Mouse (Mus musculus): ENCODE measurements around the gene Myadml2.

Gene Myadml2

DNA sequence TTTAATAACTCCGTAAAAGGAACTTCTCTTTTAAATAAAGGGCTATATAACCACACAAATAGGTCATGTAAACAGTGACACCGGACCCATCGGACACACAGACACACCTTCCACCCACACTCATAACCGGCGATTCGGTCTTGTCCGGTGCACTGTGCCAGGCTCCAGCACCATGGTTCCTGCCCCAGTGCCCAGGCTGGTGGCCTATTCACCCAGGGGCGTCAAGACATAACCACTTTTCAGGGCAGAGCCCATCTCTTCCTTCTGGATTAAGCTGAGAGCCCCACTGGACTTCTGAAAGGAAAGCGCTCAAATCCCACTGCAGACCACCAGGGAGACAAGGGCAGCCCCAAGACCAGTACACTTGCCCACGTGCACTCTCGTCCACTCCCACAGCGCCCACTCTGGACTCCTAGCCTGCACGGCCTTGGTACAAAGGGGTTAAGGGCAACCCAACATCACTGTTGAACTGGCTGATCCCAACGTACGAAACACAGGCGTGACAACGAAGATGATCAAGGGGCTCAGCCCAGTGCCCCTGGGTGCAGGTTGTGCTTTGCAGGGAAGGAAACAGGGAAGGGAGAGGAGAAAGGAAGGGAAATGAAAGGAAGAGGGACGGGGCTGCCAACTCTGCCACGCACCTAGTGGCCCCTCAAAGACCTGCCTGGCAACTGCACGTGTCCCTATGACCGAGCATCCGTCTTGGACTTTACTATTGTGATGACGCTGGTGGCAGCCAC, 19.2 kb downstream of the Myadml2 start:
- H3K36me3 ChIP-seq (ENCODE audit: control insufficient read depth, insufficient read depth, low read length, poor library complexity, severe bottlenecking): no peaks in the 10 kb centered on the region
- no peak for DNase-seq (ENCODE audit: low read depth, low spot score)

DNA sequence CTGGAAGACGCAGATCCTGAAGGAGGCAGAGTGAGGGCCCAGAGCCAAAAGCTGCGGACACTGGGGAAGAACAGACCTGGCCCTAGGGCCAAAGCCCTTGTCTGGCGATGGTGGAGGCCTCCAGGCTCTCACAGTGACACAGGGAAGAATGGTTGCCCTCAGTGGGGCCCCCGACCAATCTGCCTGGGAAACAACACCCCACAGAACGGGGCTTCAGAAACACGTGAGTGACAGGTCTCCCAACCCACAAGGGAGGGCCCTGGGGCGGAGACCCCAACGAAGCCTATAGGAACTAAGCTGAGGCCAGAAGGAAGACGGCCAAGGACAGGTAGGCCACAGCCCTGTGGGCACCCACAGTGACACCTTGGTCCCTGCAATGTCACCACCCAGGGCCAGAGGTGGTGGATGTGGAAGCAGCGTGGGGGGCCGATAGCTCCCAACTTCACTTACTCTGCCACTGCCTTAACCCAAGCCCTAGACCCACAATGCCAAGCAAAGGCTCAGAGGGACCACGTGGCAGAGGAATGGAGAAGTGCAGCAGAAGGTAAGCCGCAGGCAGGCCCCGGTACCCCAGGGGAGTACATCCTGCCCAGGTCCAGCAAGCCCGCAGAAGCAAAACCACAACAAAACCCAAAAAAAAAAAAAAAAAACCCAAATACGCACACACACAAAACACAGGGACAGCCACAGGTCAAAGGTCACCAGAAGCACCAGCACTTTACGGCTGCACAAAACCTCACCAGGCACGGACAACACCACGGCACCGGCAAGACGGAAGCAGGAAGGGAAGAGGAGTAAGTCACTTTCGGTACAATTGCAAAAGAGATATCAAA, 20.3 kb downstream of the Myadml2 start:
- Histone ChIP-seq H3K36me3 (ENCODE audit: control insufficient read depth, insufficient read depth, low read length, poor library complexity, severe bottlenecking) (no peaks in the 10 kb centered on the region; the same call in 1 of the 2 replicates), H3K27me3 (ENCODE audit: control insufficient read depth, insufficient read depth, low read length, poor library complexity, severe bottlenecking) (no peaks in the 10 kb centered on the region)
- peak; percentile 85 for DNase-seq (ENCODE audit: low read depth, low spot score)

More for the DNA sequence above, 19.2 kb downstream of the Myadml2 start:
- no peaks in the 10 kb centered on the region for H3K27me3 ChIP-seq (ENCODE audit: control insufficient read depth, insufficient read depth, low read length, poor library complexity, severe bottlenecking)

DNA sequence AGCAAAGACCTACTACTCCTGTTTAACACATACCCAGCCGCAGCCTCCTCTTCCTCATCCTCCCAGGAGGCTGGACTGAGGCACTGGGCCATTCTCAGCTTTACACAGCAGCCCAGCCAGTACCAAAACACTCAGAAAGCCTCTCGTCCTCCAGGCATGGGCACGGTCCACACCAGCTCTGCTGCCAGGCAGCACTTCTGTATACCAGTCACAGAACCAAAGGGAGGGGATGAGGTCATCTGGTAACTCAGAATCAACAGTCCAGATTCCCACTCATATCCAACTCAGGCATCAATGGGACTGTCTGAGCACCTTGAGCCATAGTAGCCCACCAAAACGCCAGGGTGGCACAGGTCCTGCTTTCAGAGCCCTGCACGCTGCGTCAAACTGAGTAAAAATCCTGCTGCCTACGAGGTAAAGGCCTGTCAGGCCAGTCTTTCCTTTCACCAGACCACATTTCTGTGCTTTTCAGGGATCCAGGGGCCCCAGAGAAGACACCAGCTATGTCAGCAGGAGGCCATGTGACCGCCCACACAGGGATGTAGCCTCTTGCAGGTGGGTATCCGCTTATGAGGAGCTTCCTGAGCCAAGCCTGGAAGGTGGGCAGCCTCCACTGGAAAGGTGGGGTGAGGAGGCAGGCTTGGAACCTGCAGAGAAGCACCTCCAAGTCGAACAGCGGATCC, 21.0 kb downstream of the Myadml2 start:
- peaks cover under 1% of the 10 kb centered on the region for H3K36me3 ChIP-seq (ENCODE audit: control insufficient read depth, insufficient read depth, low read length, poor library complexity, severe bottlenecking)
- H3K27me3 ChIP-seq (ENCODE audit: control insufficient read depth, insufficient read depth, low read length, poor library complexity, severe bottlenecking): no peaks in the 10 kb centered on the region
- DNase-seq (ENCODE audit: low read depth, low spot score): no peak

DNA sequence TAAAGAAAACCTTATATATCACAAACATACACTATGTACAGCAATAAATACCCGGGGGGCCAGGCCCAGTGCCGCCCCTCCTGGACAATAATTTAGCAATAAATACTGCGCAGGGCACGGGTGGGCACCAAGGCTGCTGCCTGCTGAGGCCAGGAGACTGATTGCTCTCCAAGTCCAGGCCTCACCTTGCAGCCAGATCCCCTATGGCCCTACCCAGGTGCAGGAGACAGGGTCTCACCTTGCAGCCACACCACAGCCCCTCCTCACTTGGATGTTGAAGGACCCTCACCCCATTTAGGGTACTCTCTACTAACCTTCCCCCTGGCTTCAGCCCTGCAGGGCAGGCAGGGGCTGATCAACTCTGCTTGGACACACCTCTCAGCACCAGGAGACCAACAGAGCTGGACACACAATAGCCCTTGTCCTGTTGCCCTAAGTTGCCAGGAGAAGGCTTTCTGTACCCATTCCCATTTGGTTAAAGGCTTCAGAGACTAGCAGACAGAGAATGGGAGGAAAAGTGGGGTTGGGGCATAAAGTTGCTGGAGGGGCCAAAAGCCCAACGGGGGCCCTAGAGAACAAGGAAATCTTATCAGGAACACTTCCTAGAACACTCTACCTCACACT, 22.7 kb downstream of the Myadml2 start, which contains the start of gene Sirt7:
Gene Sirt7, minus strand, starts transcription at position 89 of the 624 bp plus-strand sequence.
- no peak for DNase-seq (ENCODE audit: low read depth, low spot score)
- Histone ChIP-seq H3K27me3 (ENCODE audit: control insufficient read depth, insufficient read depth, low read length, poor library complexity, severe bottlenecking) (no peaks in the 10 kb centered on the region), H3K36me3 (ENCODE audit: control insufficient read depth, insufficient read depth, low read length, poor library complexity, severe bottlenecking) (peaks cover 8% of the 10 kb centered on the region)

DNA sequence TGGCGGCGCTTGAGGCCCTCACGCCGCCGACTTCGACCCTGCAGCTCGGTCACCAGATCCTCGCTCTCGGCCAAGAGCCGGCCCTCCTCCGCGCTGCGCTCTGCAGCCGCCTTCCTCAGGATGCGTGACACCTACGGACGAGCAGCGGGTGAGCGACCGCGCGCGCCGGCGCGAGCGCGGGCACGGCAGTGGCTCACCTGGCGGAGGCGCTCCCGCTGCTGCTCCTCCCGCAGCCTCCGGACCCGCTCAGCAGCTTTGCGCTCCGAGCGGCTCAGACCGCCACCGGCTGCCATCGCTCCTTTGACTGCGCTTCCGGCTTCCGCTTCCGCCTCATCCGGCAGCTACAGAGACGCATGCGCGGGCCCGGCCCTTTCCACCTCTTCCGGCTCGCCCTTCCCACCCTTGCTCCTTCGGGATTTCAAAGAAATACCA, 23.3 kb downstream of the Myadml2 start:
- DNase-seq (ENCODE audit: low read depth, low spot score): peak; percentile 85
- peaks cover 8% of the 10 kb centered on the region for H3K36me3 ChIP-seq (ENCODE audit: control insufficient read depth, insufficient read depth, low read length, poor library complexity, severe bottlenecking)
- no peaks in the 10 kb centered on the region for H3K27me3 ChIP-seq (ENCODE audit: control insufficient read depth, insufficient read depth, low read length, poor library complexity, severe bottlenecking)

DNA sequence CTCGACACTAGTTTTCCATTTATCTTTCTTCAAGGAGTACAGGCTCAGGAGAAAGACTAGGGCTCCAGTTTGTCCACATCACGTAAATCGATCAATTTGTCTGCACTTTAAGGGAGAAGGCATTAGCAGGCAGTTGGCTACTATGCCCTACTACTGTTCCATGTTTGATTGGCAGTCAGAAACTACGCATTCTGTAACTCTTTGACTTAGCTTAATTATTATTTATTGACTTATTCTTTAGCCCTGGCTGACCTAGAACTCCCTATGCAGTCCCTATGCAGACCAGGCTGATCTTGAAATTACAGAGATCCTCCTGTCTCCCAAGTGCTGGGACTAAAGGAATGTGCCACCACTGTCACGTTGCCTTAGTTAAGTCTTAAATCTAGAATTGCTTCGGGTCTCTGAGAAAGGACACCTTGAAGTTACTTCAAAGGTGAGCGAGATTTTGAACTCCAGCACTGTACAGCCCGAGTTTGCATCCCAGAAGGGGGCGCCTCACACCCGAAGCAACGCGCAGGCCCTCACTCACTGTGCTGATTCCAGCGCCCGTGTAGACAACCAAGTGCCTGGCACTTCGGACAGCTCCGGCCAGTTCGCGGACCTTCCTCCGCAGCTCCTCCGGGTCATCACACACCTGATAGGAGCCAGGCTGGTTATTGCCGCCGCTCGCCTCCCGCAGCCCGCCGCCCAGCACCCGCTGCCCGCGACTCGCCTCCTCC, 23.8 kb downstream of the Myadml2 start:
- Histone ChIP-seq H3K27me3 (ENCODE audit: control insufficient read depth, insufficient read depth, low read length, poor library complexity, severe bottlenecking) (no peaks in the 10 kb centered on the region), H3K36me3 (ENCODE audit: control insufficient read depth, insufficient read depth, low read length, poor library complexity, severe bottlenecking) (peaks cover 8% of the 10 kb centered on the region)
- DNase-seq (ENCODE audit: low read depth, low spot score): peak; percentile 79

DNA sequence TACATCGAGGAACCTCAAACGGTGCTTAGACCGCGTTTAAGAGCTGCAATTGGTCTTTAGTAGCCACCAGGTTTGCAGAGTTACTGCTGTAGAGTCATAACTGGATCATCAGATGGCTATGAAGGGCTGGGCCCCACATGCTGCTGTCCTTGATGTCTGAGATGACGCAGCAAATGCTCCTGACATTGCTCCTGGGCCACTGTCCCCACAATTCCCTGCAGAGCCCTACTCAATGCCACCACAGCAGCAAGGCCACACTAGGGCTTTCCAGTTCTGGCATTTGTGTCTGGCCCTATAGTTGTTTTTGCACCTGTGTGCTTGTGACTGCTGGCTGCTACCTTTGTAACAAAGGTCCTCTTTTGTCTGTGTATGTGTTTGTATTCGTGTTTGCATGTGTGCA, 25.2 kb downstream of the Myadml2 start:
- Histone ChIP-seq H3K36me3 (ENCODE audit: control insufficient read depth, insufficient read depth, low read length, poor library complexity, severe bottlenecking) (peaks cover 8% of the 10 kb centered on the region), H3K27me3 (ENCODE audit: control insufficient read depth, insufficient read depth, low read length, poor library complexity, severe bottlenecking) (no peaks in the 10 kb centered on the region)
- no peak for DNase-seq (ENCODE audit: low read depth, low spot score)

DNA sequence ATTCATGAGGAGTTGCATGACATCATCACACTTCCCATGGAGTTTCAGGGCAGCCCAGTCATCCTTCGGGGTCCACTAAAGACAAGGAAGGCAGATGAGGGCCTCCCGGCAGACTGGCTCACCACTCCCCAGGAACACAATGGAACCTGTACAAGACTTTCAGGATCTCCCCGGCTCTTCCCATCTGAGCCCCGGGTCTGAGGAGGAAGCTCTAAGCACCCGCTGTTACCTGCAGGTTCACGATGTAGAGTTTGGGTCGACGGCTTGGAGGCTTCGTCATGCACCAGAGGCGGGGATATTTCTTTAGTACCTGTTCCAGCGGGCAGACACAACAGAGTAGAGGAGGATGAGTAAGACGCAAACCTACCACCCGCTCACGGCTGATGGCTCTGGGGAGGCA, 27.8 kb downstream of the Myadml2 start:
- DNase-seq (ENCODE audit: low read depth, low spot score): no peak
- H3K36me3 ChIP-seq (ENCODE audit: control insufficient read depth, insufficient read depth, low read length, poor library complexity, severe bottlenecking): peaks cover 8% of the 10 kb centered on the region
- no peaks in the 10 kb centered on the region for H3K27me3 ChIP-seq (ENCODE audit: control insufficient read depth, insufficient read depth, low read length, poor library complexity, severe bottlenecking)

DNA sequence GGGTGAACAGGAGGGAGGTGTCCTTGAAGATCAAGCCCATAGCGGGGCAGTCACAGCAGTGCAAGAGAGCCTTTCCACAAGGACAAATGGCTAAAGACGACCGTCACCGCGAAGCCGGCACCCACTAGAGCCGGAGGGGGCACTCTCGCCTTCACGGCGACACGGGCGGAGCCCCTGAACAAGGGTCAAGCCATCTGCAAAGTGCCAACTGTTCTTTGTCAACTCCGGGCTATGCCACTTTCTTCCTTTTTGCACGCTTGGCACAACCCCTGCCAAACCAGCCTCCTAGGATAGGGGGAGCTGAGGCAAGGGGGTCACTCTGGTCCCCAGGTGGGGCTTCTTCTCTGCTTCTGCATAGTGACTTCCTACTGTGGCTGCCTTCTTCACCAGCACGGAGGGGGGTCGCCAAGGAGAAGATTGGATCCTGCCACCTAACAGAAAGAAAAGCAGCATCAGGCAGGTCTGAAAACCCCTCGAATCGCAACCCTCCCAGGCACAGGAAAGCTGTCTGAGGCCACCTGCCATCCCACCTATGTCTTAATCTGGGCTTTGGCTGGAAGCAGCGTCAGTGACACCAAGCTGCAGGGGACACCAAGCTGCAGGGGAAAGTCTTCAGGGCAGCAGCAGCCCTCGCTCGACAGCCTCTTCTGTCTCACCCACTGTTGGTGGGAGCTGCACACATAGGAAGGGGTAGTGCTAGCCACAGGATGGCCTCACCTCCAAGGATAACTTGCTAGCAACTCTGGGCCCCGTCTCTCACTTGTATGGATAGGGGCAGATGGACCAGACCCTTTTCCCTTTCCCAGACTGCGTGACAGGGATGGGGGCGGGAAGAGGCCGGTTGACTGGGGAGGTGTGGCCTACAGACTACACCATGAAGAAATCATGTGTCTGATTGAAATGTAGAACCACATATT, 29.1 kb downstream of the Myadml2 start:
- Histone ChIP-seq H3K36me3 (ENCODE audit: control insufficient read depth, insufficient read depth, low read length, poor library complexity, severe bottlenecking) (peaks cover 8% of the 10 kb centered on the region), H3K27me3 (ENCODE audit: control insufficient read depth, insufficient read depth, low read length, poor library complexity, severe bottlenecking) (no peaks in the 10 kb centered on the region)
- DNase-seq (ENCODE audit: low read depth, low spot score): no peak

DNA sequence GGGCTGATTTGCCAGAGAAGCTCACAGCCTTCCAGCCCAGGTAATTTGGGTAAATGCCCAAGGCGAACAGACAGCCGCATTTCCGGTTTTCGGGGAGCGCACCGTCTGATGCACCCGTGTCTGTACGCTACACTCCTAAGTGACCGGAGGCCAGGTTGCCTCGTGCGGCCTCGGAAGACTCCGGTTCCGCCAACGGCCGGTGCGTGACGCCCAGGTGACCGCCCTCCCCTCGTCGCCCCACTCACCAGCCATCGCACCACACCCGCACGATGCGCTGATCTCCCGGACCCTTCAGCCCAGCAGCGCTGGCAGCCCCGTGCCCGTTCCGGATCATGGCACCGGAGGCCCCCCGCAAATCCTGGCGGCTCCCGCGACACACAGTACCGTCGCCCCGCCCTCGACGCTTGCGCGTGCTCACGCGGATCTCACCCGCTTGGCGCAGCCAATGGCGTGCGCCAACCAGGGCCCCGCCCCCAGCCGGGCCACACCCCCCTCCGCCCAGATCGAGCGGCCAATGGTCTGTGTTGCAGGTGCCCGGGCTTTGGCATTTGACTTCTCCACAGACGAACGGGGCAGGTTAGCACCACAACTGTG, 30.3 kb downstream of the Myadml2 start, which contains the start of gene Pcyt2:
Gene Pcyt2, minus strand, starts transcription at position 418 of the 594 bp plus-strand sequence.
- H3K36me3 ChIP-seq (ENCODE audit: control insufficient read depth, insufficient read depth, low read length, poor library complexity, severe bottlenecking): peaks cover 8% of the 10 kb centered on the region
- H3K27me3 ChIP-seq (ENCODE audit: control insufficient read depth, insufficient read depth, low read length, poor library complexity, severe bottlenecking): no peaks in the 10 kb centered on the region
- DNase-seq (ENCODE audit: low read depth, low spot score): peak; percentile 95

DNA sequence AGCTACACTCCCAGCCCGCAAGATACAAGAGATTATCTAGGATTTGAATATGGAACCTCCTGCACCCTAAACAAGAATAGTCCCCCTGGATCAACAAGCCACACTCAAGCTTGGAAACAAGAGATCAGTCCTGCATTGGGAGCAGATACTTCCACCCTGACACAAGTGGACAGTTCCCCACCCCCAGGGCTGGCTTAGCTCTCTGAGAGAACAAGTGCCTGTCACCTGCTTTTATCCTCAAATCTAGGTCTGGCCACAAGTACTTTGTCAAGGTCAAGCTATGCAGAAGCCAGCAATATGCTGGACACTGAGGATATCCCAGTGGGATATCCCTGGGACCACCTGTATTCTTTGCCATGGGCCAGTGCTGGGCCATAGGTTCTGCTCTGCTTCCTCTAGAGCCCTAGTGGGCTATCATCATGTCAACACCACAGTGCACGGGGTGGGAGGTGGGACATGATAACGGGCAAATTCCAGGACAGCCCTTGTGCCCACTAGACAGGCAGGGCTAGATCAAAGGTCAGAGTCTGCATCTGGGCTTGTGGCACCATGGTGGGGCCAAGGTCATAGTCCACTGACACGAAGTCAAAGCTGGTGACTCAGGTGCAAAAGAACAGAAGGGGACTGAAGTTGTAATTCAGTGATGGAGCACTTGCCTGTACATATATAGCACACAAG, 31.2 kb downstream of the Myadml2 start:
- no peak for DNase-seq (ENCODE audit: low read depth, low spot score)

DNA sequence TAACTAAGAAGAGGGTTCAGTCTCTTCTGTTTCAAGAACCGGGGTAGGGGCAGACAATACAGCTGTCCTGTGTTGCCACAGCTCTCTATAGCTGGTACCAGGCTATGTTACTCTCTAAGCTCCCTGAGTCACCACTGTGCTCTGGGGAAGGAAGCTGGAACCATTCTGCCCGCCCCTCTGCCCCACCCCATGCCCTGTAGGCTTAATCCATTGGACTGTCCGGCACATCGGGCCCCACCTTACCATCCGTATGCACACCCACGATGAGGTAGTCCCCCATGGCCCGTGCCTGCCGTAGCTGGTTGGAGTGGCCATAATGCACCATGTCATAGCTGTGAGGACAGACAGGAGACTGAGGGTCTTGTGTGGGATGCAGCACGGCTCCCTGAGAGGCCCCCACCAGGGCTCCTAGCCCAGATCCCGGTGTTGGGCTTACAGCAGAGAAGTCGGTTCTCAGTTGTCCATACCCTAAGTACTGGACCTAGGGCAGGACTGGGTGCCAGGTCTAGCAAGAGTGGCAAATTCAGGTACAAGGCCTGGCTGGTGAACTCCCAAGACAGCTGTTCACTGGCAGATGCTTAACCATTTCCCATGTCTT, 32.3 kb downstream of the Myadml2 start:
- Histone ChIP-seq H3K36me3 (ENCODE audit: control insufficient read depth, insufficient read depth, low read length, poor library complexity, severe bottlenecking) (peaks cover 8% of the 10 kb centered on the region), H3K27me3 (ENCODE audit: control insufficient read depth, insufficient read depth, low read length, poor library complexity, severe bottlenecking) (no peaks in the 10 kb centered on the region)
- DNase-seq (ENCODE audit: low read depth, low spot score): no peak

More for the DNA sequence above, 31.2 kb downstream of the Myadml2 start:
- Histone ChIP-seq H3K36me3 (ENCODE audit: control insufficient read depth, insufficient read depth, low read length, poor library complexity, severe bottlenecking) (peaks cover 10% of the 10 kb centered on the region), H3K27me3 (ENCODE audit: control insufficient read depth, insufficient read depth, low read length, poor library complexity, severe bottlenecking) (no peaks in the 10 kb centered on the region)
